ENCODE assay signal across 13 mouse cellular contexts in the genomic region with DNA sequence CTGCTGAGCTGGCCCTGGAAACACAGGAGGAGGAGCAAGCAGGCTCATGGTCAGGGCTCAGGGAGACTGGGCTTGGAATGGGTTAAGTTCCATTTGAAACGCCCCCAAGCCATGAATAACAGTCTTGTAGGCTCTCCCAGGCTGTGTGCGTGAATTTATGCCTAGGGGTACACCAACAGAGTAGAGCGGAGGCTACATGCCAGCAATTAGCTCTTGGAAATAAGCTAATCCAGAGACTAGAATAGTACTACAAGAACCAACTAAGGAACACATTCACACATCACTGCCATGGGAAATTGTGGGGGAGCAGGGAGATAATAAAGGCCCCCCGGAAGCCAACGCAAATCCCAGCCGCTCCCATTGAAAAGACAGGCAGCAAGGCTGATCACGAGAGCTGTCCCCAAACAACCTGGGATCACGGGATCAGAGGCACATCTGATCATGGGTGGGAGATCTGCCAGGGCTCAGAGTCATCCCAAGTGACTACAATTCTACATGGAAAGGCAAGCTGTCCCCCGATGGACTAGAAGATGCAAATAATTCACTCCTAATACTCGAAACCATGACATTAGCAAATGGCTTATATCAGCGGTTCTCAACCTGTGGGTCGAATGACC.
DNase-seq lines count a peak whose midpoint lies in the region; ATAC-seq and TF ChIP-seq lines count a peak whose summit lies in the region.
"Had no signal": no experiment of that assay in that cellular context is flagged by ENCODE, and none has a peak within 500 bp of the region (broad histone marks: within the 10 kb centered on the region; RNA-seq: fewer than 3 reads in every experiment).

No protein-coding gene starts in this region.

- H3K36me3 ChIP-seq in forebrain, embryonic 16.5 days (ENCODE audit: control insufficient read depth, insufficient read depth) = no peaks in the 10 kb centered on the region

- H3K9me3 ChIP-seq in forebrain, embryonic 16.5 days (ENCODE audit: control insufficient read depth, low read length) = no peaks in the 10 kb centered on the region
- H3K9me3 ChIP-seq: megakaryocyte, embryonic 14.5 days had no signal

- WGBS in forebrain, embryonic 16.5 days = 34% methylated on average over 12 of the region's 12 CpGs

- H3K4me3 ChIP-seq in left cerebral cortex, adult 2 months = no peak overlapping the region
- H3K4me3 ChIP-seq in forebrain, embryonic 16.5 days (replicated peaks; ENCODE audit: low read length) = no peak overlapping the region
- H3K4me3 ChIP-seq: megakaryocyte, embryonic 14.5 days had no signal

- DNase-seq in left cerebral cortex, adult 2 months (ENCODE audit: extremely low spot score in 1 of 2, low spot score in 2 of 2) = peak in 1 of 2 experiments; percentile 45
- DNase-seq in left cerebral cortex, postnatal 36 days (ENCODE audit: low spot score in 2 of 2) = no peak
- peak; percentile 57 to 60 for DNase-seq in layer of hippocampus, postnatal 10 days (ENCODE audit: low spot score in 2 of 2)
- peak; percentile 79 to 85 for DNase-seq in right cerebral cortex, postnatal 10 days (ENCODE audit: low spot score in 2 of 2)
- no peak for DNase-seq in MN1 (ENCODE audit: low spot score)
- DNase-seq in c-Kit-positive CD71-positive TER-119-positive erythroid progenitor cells, embryonic 14.5 days (ENCODE audit: low spot score) = no peak
- DNase-seq: adrenal gland, postnatal 36 days; cerebellum, postnatal 36 days; heart, postnatal 10 days; kidney, adult 8-10 months; thymus, postnatal 25 days had no signal

- intact Hi-C loops in left cerebral cortex, adult 2 months (cut with DNase I) = loop anchor here (2.0 kb wide), 1 partner anchor 87 kb away; the partner anchor contains the start of gene Nfasc
- intact Hi-C loops in left cerebral cortex, postnatal 36 days (cut with DNase I) = loop anchor here (10.0 kb wide), 1 partner anchor 91 kb away; the partner anchor contains the start of gene Nfasc

- H3K4me2 ChIP-seq in forebrain, embryonic 16.5 days (ENCODE audit: low read length) = no peak overlapping the region

- peak overlapping the region; percentile 33; the same call in 1 of the 2 replicates for H3K27ac ChIP-seq in left cerebral cortex, adult 2 months
- peak overlapping the region; percentile 86 for H3K27ac ChIP-seq in forebrain, embryonic 16.5 days (ENCODE audit: low read length)

- no peaks in the 10 kb centered on the region for H3K27me3 ChIP-seq in forebrain, embryonic 16.5 days (replicated peaks; ENCODE audit: control insufficient read depth, insufficient read depth, low read length)

- no peak for TF ChIP-seq CTCF in left cerebral cortex, adult 2 months (IDR thresholded peaks at IDR 0.05)

- peak; percentile 69 for ATAC-seq in forebrain, embryonic 16.5 days

- peaks cover 56% of the 10 kb centered on the region for H3K4me1 ChIP-seq in forebrain, embryonic 16.5 days (replicated peaks; ENCODE audit: control insufficient read depth, insufficient read depth, low read length)
- H3K4me1 ChIP-seq: megakaryocyte, embryonic 14.5 days had no signal

- H3K9ac ChIP-seq in forebrain, embryonic 16.5 days (replicated peaks; ENCODE audit: low read depth, low read length) = 0 out of 2 replicates have a peak overlapping the region, but pooled peaks have one; percentile 19

Comparison
In these comparisons a context has a peak if more than half of its experiments do, and no peak if none do; other contexts are left out.
1. DNase-seq: peak in layer of hippocampus, postnatal 10 days (2 of 2) and right cerebral cortex, postnatal 10 days (2 of 2); none in left cerebral cortex, postnatal 36 days (0 of 2), MN1 (single experiment) and c-Kit-positive CD71-positive TER-119-positive erythroid progenitor cells, embryonic 14.5 days (single experiment).